Mouse (Mus musculus) layer of hippocampus, adult 18-20 months (tissue): ENCODE results near the gene Pars2. TPM values are rescaled to one million over a fixed set of nuclear protein-coding genes. Genes with fewer than 3 reads are reported as not detected.

Experiments used
- DNase-seq, 2 experiments: peaks; one replicate each; pipeline ENCODE4 v3.0.0; 2022; ENCODE audit warnings: low spot score in 2 of 2
- total RNA-seq, 2 experiments: library from RNA; stranded (reverse); gene quantifications; 2 replicates each; pipeline ENCODE4 v1.2.3; 2021

Gene Pars2
- total RNA-seq, 2 experiments from 2014 or later = 6.9 TPM

DNA sequence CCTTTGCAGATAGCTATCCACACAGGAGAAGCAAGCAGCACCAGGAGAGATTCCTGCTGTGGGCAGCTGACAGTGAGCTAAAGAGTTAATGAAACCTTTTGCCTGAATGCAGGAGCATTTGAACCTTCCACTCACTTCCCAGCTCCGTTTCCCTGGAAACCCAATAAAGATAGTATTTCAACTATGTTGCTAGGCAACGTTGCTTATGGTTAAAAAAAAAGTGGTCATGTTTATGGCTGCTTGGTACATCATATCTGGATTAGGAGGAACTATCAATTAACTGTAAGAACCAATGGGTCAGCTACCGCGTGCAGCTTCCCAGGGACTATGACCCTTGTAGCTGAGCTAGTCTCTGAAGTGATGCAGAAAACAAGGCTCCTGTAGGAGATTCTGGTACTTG is 49.9 kb downstream of the Pars2 start:
- DNase-seq = peak in 1 of 2 experiments; percentile 65

- no peak for DNase-seq
These were observed 53.1 kb downstream of the Pars2 start for GRCm38 (mm10) chr4:106703956-106704355.

DNA sequence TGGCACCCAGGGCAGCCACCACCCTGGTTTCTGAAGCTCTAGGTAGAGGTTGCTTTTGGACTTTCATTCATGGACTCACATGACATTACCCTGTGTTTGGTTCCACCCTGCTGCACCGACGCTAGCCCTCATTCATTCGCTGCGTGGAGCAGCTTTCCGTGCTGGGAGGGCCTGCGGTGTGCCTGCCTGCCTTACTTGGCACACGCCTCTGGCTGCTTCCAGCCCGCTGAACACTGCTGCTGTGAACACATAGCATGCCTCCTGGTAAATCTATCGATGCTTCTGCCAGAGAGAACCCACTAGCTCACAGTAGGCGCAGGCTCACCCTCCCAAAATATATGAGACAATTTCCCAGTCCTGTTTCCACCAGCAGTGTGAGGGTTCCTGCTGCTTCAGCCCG is 53.5 kb downstream of the Pars2 start:
- peak; percentile 63 to 78 for DNase-seq

Other genes with a start within 250 kb of the Pars2 start
- under 1 TPM in 1 of 2 experiments, not detected in 1; 0.12 TPM for gene Pcsk9, start 186.7 kb upstream of the Pars2 start, total RNA-seq
- not detected for gene Bsnd, start 158.8 kb upstream of the Pars2 start, total RNA-seq
- 10 to 100 TPM; 67.7 to 70.5 TPM for gene Dhcr24, start 90.0 kb upstream of the Pars2 start, total RNA-seq
- gene Lexm, start 33.8 kb upstream of the Pars2 start, total RNA-seq = not detected
- gene Ttc22, start 28.6 kb upstream of the Pars2 start, total RNA-seq = under 1 TPM; 0.33 to 0.72 TPM
- 10 to 100 TPM; 43.1 to 46.4 TPM for gene Ttc4, start 27.9 kb downstream of the Pars2 start, total RNA-seq
- gene Mroh7, start 79.9 kb downstream of the Pars2 start, total RNA-seq = 1 to 10 TPM; 4.1 to 5.0 TPM
- gene Fam151a, start 82.8 kb downstream of the Pars2 start, total RNA-seq = not detected
- 10 to 100 TPM; 46.7 to 52.6 TPM for gene Acot11, start 153.9 kb downstream of the Pars2 start, total RNA-seq